Mouse (Mus musculus) kidney, adult 2 months (tissue): ENCODE results near the gene Map6. TPM values are rescaled to one million over a fixed set of nuclear protein-coding genes. Genes with fewer than 3 reads are reported as not detected.

Experiments
- DNase-seq: peaks from one replicate; pipeline ENCODE4 v3.0.0; 2021
- H3K27ac ChIP-seq: fragments of 200-500 bp; 2 replicates; pipeline ENCODE4 v1.5.1; 2012; ENCODE audit warnings: low read depth, low read length, control low read depth, inconsistent platforms; ENCODE audit not compliant: insufficient read depth
- H3K27me3 ChIP-seq: fragments of 200-500 bp; replicated peaks from 2 replicates; pipeline ENCODE4 v1.6.1; 2012; ENCODE audit warnings: mild to moderate bottlenecking, moderate library complexity, low read length, inconsistent platforms; ENCODE audit not compliant: control insufficient read depth, insufficient read depth
- H3K36me3 ChIP-seq: fragments of 200-500 bp; 2 replicates; pipeline ENCODE4 v1.6.1; 2012; ENCODE audit warnings: mild to moderate bottlenecking, moderate library complexity, low read length, inconsistent platforms; ENCODE audit not compliant: control insufficient read depth, insufficient read depth
- H3K4me1 ChIP-seq: fragments of 200-500 bp; 2 replicates; pipeline ENCODE4 v1.6.1; 2011; ENCODE audit warnings: low read length; ENCODE audit not compliant: control insufficient read depth, insufficient read depth
- H3K4me3 ChIP-seq: fragments of 200-500 bp; 2 replicates; pipeline ENCODE4 v1.5.1; 2011; ENCODE audit warnings: mild to moderate bottlenecking, low read depth, low read length, control low read depth; ENCODE audit not compliant: insufficient read depth
- CTCF ChIP-seq: fragments of 200-500 bp; conservative IDR thresholded peaks from 2 replicates; pipeline ENCODE4 v1.5.1; 2011; ENCODE audit warnings: low read depth, mild to moderate bottlenecking, control low read depth, low read length, moderate library complexity, mixed read lengths; ENCODE audit not compliant: insufficient read depth, insufficient read length
- POLR2A ChIP-seq: fragments of 200-500 bp; IDR thresholded peaks from one replicate; pipeline ENCODE4 v1.6.1; 2011; ENCODE audit warnings: low read depth, low read length, control low read depth
- WGBS: fragments of 180-500 bp; shearing (Covaris S2); methylation state at CpG from one replicate; pipeline ENCODE4 v1.1.7; 2018; 5-methylcytosine and 5-hydroxymethylcytosine counted together
- polyA plus RNA-seq: library from polyadenylated mRNA; depleted of rRNA; stranded (reverse); fragments of >200 nt; gene quantifications from 2 replicates; pipeline ENCODE4 v1.2.3, GENCODE M21; 2012

The Map6 gene
- polyA plus RNA-seq, 1 experiment, result 1.8 TPM

- H3K27ac ChIP-seq, result no peak overlapping the region
- H3K27me3 ChIP-seq, result no peaks in the 10 kb centered on the region
- 73% methylated on average over 8 of the region's 8 CpGs for WGBS
- no peaks in the 10 kb centered on the region for H3K36me3 ChIP-seq
- no peak for DNase-seq
- H3K4me3 ChIP-seq, result no peak overlapping the region
- H3K4me1 ChIP-seq, result no peaks in the 10 kb centered on the region
- TF ChIP-seq CTCF, result no peak
- TF ChIP-seq POLR2A, result no peak
These were observed 45.5 kb downstream of the Map6 start for GRCm38 (mm10) chr7:99312671-99313143.

GRCm38 (mm10) chr7:99313253-99313652 is 46.0 kb downstream of the Map6 start:
- H3K4me3 ChIP-seq, result no peak overlapping the region
- H3K27me3 ChIP-seq, result no peaks in the 10 kb centered on the region
- TF ChIP-seq CTCF (no peak), POLR2A (no peak)
- H3K27ac ChIP-seq, result no peak overlapping the region
- no peak for DNase-seq
- H3K36me3 ChIP-seq, result no peaks in the 10 kb centered on the region
- WGBS, result 84% methylated on average over 8 of the region's 8 CpGs
- no peaks in the 10 kb centered on the region for H3K4me1 ChIP-seq

GRCm38 (mm10) chr7:99314565-99314964 is 47.3 kb downstream of the Map6 start:
- TF ChIP-seq POLR2A, result no peak

GRCm38 (mm10) chr7:99316207-99316606 is 49.0 kb downstream of the Map6 start:
- Histone ChIP-seq H3K27ac (no peak overlapping the region), H3K4me1 (no peaks in the 10 kb centered on the region), H3K27me3 (no peaks in the 10 kb centered on the region), H3K36me3 (no peaks in the 10 kb centered on the region), H3K4me3 (no peak overlapping the region)
- no peak for TF ChIP-seq POLR2A
- no peak for TF ChIP-seq CTCF
- DNase-seq, result no peak
- 76% methylated on average over 7 of the region's 7 CpGs for WGBS

More at GRCm38 (mm10) chr7:99314565-99314964, 47.3 kb downstream of the Map6 start:
- no peaks in the 10 kb centered on the region for H3K36me3 ChIP-seq
- 85% methylated on average over 4 of the region's 4 CpGs for WGBS
- H3K27me3 ChIP-seq, result no peaks in the 10 kb centered on the region
- no peak overlapping the region for H3K4me3 ChIP-seq
- H3K4me1 ChIP-seq, result no peaks in the 10 kb centered on the region
- no peak overlapping the region for H3K27ac ChIP-seq
- no peak for DNase-seq

- DNase-seq, result no peak
- no peak overlapping the region for H3K4me3 ChIP-seq
- TF ChIP-seq POLR2A (no peak), CTCF (no peak)
- no peaks in the 10 kb centered on the region for H3K36me3 ChIP-seq
- no peaks in the 10 kb centered on the region for H3K27me3 ChIP-seq
- H3K27ac ChIP-seq, result no peak overlapping the region
- no peaks in the 10 kb centered on the region for H3K4me1 ChIP-seq
- 82% methylated on average over 7 of the region's 7 CpGs for WGBS
These were observed 50.2 kb downstream of the Map6 start for GRCm38 (mm10) chr7:99317475-99317874.

- no peak for TF ChIP-seq POLR2A
- TF ChIP-seq CTCF, result no peak
- Histone ChIP-seq H3K36me3 (no peaks in the 10 kb centered on the region), H3K27ac (no peak overlapping the region), H3K4me1 (no peaks in the 10 kb centered on the region), H3K4me3 (no peak overlapping the region), H3K27me3 (no peaks in the 10 kb centered on the region)
- 43% methylated on average over 14 of the region's 14 CpGs for WGBS
- no peak for DNase-seq
These were observed 53.3 kb downstream of the Map6 start for GRCm38 (mm10) chr7:99320524-99320923.

GRCm38 (mm10) chr7:99322691-99323320 is 55.6 kb downstream of the Map6 start:
- TF ChIP-seq CTCF (no peak), POLR2A (no peak)
- Histone ChIP-seq H3K27me3 (no peaks in the 10 kb centered on the region), H3K27ac (no peak overlapping the region), H3K4me3 (no peak overlapping the region), H3K4me1 (no peaks in the 10 kb centered on the region), H3K36me3 (no peaks in the 10 kb centered on the region)
- DNase-seq, result no peak
- 93% methylated on average over 6 of the region's 6 CpGs for WGBS

GRCm38 (mm10) chr7:99323321-99323700 is 56.1 kb downstream of the Map6 start:
- Histone ChIP-seq H3K4me1 (no peaks in the 10 kb centered on the region), H3K4me3 (no peak overlapping the region), H3K36me3 (no peaks in the 10 kb centered on the region), H3K27ac (no peak overlapping the region), H3K27me3 (no peaks in the 10 kb centered on the region)
- WGBS, result 91% methylated on average over 9 of the region's 9 CpGs
- no peak for TF ChIP-seq CTCF
- TF ChIP-seq POLR2A, result no peak
- no peak for DNase-seq
